Comparison of ENCODE assay signal across 35 mouse cellular contexts in the genomic region with DNA sequence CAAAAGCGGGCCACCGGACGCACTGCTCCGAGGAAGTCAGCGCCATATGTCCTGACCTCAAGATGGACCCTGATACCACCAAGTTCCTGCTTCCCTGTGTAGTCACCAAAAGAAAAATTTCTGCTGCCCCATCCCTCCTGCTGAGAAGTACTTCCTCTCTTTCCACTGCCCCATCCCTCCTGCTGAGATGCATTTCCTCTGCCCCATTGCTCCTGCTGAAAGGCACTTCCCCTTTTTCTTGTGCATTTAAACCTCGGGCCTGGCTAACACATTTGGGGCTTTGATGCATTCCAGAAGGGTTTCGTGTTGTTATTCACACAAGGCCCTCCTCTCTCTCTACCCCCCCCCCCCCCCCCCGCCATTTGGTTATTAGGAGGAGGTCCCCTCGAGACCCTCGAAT. TPM values are rescaled to one million over a fixed set of nuclear protein-coding genes. Genes with fewer than 3 reads are reported as not detected.
"Had no signal": no experiment of that assay in that cellular context is flagged by ENCODE, and none has a peak within 500 bp of the region (broad histone marks: within the 10 kb centered on the region; RNA-seq: fewer than 3 reads in every experiment).

No protein-coding gene starts in this region.

RNA-seq across cellular contexts. Expression of a gene that starts 11.2 kb away (rescaled TPM):
- total RNA-seq: common myeloid progenitor, adult 5-6 weeks; forebrain, postnatal 0 days; gastrocnemius, adult 18-20 months; gastrocnemius, adult 2 months; gastrocnemius, adult 8-10 months; gastrocnemius, postnatal 14 days; gastrocnemius, postnatal 25 days; gastrocnemius, postnatal 36 days; granulocyte monocyte progenitor cell, adult 5-6 weeks; heart, adult 18-20 months; heart, adult 2 months; heart, adult 8-10 months had no signal
- polyA plus RNA-seq: cortical plate, adult 2 months; embryonic facial prominence, embryonic 10.5 days; embryonic facial prominence, embryonic 11.5 days; embryonic facial prominence, embryonic 12.5 days; embryonic facial prominence, embryonic 13.5 days; erythroblast, embryonic 14.5 days; forebrain, embryonic 10.5 days; forebrain, embryonic 12.5 days; forebrain, embryonic 13.5 days; forebrain, embryonic 14.5 days; forebrain, embryonic 15.5 days; forebrain, embryonic 16.5 days; forebrain, postnatal 0 days; frontal cortex, adult 2 months; gonadal fat pad, adult 2 months; heart, adult 2 months; heart, embryonic 10.5 days; heart, embryonic 11.5 days; heart, embryonic 12.5 days; heart, embryonic 13.5 days had no signal

RNA-seq across cellular contexts. Expression of a gene that starts 16.2 kb away (rescaled TPM):
- total RNA-seq: gastrocnemius, adult 18-20 months; gastrocnemius, adult 2 months; gastrocnemius, adult 8-10 months; gastrocnemius, postnatal 14 days; gastrocnemius, postnatal 25 days; gastrocnemius, postnatal 36 days; heart, adult 18-20 months; heart, adult 2 months; heart, adult 8-10 months had no signal
- polyA plus RNA-seq: cortical plate, adult 2 months; embryonic facial prominence, embryonic 10.5 days; erythroblast, embryonic 14.5 days; forebrain, embryonic 10.5 days; forebrain, embryonic 14.5 days; forebrain, embryonic 16.5 days; frontal cortex, adult 2 months; gonadal fat pad, adult 2 months; heart, adult 2 months; heart, embryonic 10.5 days; heart, embryonic 11.5 days had no signal

RNA-seq across cellular contexts. Expression of a gene that starts 36.8 kb away (rescaled TPM):
- total RNA-seq: common myeloid progenitor, adult 5-6 weeks; forebrain, postnatal 0 days; gastrocnemius, adult 18-20 months; gastrocnemius, adult 2 months; gastrocnemius, adult 8-10 months; gastrocnemius, postnatal 10 days; gastrocnemius, postnatal 14 days; gastrocnemius, postnatal 25 days; gastrocnemius, postnatal 36 days; gastrocnemius, postnatal 4 days; granulocyte monocyte progenitor cell, adult 5-6 weeks; heart, adult 18-20 months; heart, adult 2 months; heart, adult 8-10 months had no signal
- polyA plus RNA-seq: cortical plate, adult 2 months; embryonic facial prominence, embryonic 11.5 days; embryonic facial prominence, embryonic 12.5 days; erythroblast, embryonic 14.5 days; forebrain, embryonic 11.5 days; forebrain, embryonic 12.5 days; forebrain, embryonic 13.5 days; forebrain, embryonic 14.5 days; forebrain, embryonic 15.5 days; forebrain, embryonic 16.5 days; forebrain, postnatal 0 days; frontal cortex, adult 2 months; gonadal fat pad, adult 2 months; heart, adult 2 months; heart, embryonic 10.5 days; heart, embryonic 11.5 days; heart, embryonic 12.5 days; heart, embryonic 13.5 days had no signal

RNA-seq across cellular contexts. Expression of a gene that starts 42.4 kb away (rescaled TPM):
- total RNA-seq: common myeloid progenitor, adult 5-6 weeks; forebrain, postnatal 0 days; gastrocnemius, adult 18-20 months; gastrocnemius, adult 2 months; gastrocnemius, adult 8-10 months; gastrocnemius, postnatal 10 days; gastrocnemius, postnatal 14 days; gastrocnemius, postnatal 25 days; gastrocnemius, postnatal 36 days; gastrocnemius, postnatal 4 days; granulocyte monocyte progenitor cell, adult 5-6 weeks; heart, adult 18-20 months; heart, adult 2 months; heart, adult 8-10 months had no signal
- polyA plus RNA-seq: cortical plate, adult 2 months; embryonic facial prominence, embryonic 10.5 days; embryonic facial prominence, embryonic 11.5 days; embryonic facial prominence, embryonic 12.5 days; embryonic facial prominence, embryonic 13.5 days; embryonic facial prominence, embryonic 14.5 days; embryonic facial prominence, embryonic 15.5 days; erythroblast, embryonic 14.5 days; forebrain, embryonic 10.5 days; forebrain, embryonic 11.5 days; forebrain, embryonic 12.5 days; forebrain, embryonic 13.5 days; forebrain, embryonic 14.5 days; forebrain, embryonic 15.5 days; forebrain, embryonic 16.5 days; forebrain, postnatal 0 days; frontal cortex, adult 2 months; gonadal fat pad, adult 2 months; heart, adult 2 months; heart, embryonic 10.5 days; heart, embryonic 11.5 days; heart, embryonic 12.5 days; heart, embryonic 13.5 days had no signal

RNA-seq across cellular contexts. Expression of a gene that starts 53.4 kb away (rescaled TPM):
- total RNA-seq: common myeloid progenitor, adult 5-6 weeks; gastrocnemius, adult 18-20 months; gastrocnemius, adult 2 months; gastrocnemius, adult 8-10 months; gastrocnemius, postnatal 14 days; gastrocnemius, postnatal 25 days; gastrocnemius, postnatal 36 days; granulocyte monocyte progenitor cell, adult 5-6 weeks; heart, adult 18-20 months; heart, adult 2 months; heart, adult 8-10 months had no signal
- polyA plus RNA-seq: cortical plate, adult 2 months; embryonic facial prominence, embryonic 10.5 days; embryonic facial prominence, embryonic 11.5 days; embryonic facial prominence, embryonic 12.5 days; erythroblast, embryonic 14.5 days; forebrain, embryonic 10.5 days; forebrain, embryonic 11.5 days; forebrain, embryonic 12.5 days; forebrain, embryonic 13.5 days; forebrain, embryonic 14.5 days; forebrain, embryonic 15.5 days; forebrain, embryonic 16.5 days; forebrain, postnatal 0 days; frontal cortex, adult 2 months; heart, adult 2 months; heart, embryonic 10.5 days; heart, embryonic 11.5 days; heart, embryonic 12.5 days had no signal
